Mouse (Mus musculus): ENCODE results near the gene Slc9a7.

- no peak for TF ChIP-seq EP300 (IDR thresholded peaks at IDR 0.05; ENCODE audit: insufficient read depth, low read depth, low read length)
- TF ChIP-seq CTCF (IDR thresholded peaks at IDR 0.05), result peak; percentile 71
These were observed 44.1 kb upstream of the Slc9a7 start for GRCm38 (mm10) chrX:20335722-20336121.

All from heart, adult 2 months (tissue).